Mouse (Mus musculus): ENCODE measurements at regions not wholly inside any gene's neighbourhood (a gene's known extent, or its start where the extent isn't known, plus 50 kb on each side); places are given as distances from the start of the nearest gene placed in this dataset.

DNA sequence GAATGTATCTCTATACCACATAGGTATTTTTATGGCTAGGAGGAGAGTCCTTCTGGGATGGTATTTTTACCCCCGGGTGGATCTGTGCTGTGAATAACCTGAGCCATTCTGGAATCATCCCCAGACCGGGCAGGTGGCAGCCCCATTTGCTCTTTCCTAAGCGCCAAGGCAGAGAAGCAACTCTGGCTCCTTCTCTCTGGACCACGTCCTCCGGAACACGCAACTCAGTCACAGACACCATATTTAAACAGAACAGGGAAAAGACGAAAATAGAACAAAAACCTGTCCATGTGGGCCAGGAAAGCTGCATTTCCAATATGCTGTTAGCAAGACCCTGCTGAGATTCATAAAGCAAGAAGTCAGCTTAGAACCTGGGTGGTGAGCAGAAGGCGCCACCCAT, 389.6 kb downstream of the Bcl11a start:
- DNase-seq (ENCODE audit: low read depth), result no peak
- TF ChIP-seq CTCF (IDR thresholded peaks at IDR 0.05; ENCODE audit: borderline replicate concordance, extremely low read depth, insufficient read depth, insufficient read length) (no peak), POLR2A (IDR thresholded peaks at IDR 0.05; ENCODE audit: borderline replicate concordance, extremely low read depth, insufficient read depth, insufficient read length, poor library complexity, severe bottlenecking) (no peak)

DNA sequence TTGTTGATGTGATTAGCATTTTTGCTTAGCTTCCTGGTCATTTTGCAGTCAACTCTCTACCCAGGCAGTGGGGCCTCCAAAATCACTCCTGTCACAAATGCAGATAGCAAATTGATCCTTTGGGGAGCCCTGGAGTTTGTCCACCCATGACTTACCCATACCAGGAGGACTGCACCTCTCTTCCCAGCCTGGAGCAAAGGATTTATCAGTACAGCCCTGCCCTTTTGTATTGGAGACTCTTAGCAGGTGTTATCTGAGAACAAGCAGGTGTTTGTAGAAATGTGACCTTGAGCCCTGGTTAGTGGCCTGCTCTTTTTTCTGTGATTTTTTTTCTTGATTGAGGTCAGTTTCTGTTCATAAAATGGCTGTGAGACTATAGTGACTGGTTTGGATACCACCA, 392.6 kb downstream of the Bcl11a start:
- no peak for DNase-seq (ENCODE audit: low read depth)
- TF ChIP-seq CTCF (IDR thresholded peaks at IDR 0.05; ENCODE audit: borderline replicate concordance, extremely low read depth, insufficient read depth, insufficient read length), result no peak
- TF ChIP-seq POLR2A (IDR thresholded peaks at IDR 0.05; ENCODE audit: borderline replicate concordance, extremely low read depth, insufficient read depth, insufficient read length, poor library complexity, severe bottlenecking), result no peak

DNA sequence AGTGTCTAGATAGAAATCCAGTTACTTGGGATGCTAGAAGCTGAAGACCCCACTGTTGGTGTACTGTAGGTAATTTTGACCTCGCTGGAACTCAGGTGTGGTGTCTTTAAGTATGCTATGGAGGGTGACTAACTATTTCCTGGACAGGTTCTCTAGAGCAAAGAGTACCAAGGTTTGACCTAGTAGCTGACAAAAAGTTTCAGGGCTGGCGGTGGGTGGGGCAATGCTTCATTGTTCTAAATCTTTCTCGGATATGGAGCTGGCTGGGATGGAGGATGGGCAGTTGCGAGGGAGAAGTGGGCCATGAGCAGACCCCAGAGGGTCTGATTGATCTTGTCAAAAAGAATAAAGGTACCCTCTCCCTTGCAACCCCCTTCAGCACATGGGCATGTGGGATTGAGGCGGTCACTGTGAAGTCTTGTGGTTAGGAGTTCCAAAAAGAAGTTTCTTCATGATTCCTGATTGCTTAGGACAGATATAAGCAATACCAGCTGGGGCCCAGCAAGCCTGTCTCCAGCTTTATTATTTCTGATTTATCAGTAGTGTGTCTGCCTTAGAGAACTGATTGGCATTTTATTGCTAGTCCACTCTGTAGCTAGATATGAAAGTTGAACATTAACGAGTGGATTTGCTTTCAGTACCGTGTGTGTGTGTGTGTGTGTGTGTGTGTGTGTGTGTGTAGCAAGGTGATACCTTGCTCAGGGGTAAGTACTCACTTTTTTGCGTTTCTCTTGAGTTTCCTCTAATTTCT, 394.9 kb downstream of the Bcl11a start:
- TF ChIP-seq POLR2A (IDR thresholded peaks at IDR 0.05; ENCODE audit: borderline replicate concordance, extremely low read depth, insufficient read depth, insufficient read length, poor library complexity, severe bottlenecking) (no peak), CTCF (IDR thresholded peaks at IDR 0.05; ENCODE audit: borderline replicate concordance, extremely low read depth, insufficient read depth, insufficient read length) (no peak)
- no peak for DNase-seq (ENCODE audit: low read depth)

DNA sequence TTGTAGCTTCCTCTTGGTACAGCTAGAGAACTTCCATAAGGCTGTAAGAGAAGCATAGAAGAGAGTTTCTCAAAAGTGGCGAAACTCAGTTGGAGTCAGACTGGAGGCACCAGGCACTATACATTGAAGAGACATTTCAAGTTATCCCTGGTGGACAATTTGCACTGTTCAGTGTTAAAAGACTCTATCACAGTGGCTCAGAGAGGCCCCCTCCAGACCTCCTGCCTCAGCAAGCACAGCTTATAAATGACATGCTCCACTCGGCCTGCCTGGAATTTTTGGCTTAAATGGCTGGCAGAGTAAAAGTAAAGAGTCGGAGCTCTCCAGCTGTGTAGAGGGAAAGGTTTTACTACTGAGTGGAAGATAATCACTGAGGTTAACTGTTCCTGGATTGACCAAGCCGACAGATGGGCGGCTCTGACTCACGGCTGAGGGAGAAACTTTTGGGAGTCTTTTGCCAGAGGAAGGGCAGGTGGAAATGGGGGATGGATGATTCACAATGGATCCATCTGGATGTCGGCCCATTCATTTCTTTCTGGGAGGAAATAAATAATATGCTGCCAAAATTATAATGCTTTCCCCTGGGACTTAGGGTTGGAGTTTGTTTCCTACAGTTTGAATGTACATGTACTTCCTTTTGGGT, 395.6 kb downstream of the Bcl11a start:
- TF ChIP-seq POLR2A (IDR thresholded peaks at IDR 0.05; ENCODE audit: borderline replicate concordance, extremely low read depth, insufficient read depth, insufficient read length, poor library complexity, severe bottlenecking), result no peak
- TF ChIP-seq CTCF (IDR thresholded peaks at IDR 0.05; ENCODE audit: borderline replicate concordance, extremely low read depth, insufficient read depth, insufficient read length), result no peak
- peak; percentile 23 for DNase-seq (ENCODE audit: low read depth)

DNA sequence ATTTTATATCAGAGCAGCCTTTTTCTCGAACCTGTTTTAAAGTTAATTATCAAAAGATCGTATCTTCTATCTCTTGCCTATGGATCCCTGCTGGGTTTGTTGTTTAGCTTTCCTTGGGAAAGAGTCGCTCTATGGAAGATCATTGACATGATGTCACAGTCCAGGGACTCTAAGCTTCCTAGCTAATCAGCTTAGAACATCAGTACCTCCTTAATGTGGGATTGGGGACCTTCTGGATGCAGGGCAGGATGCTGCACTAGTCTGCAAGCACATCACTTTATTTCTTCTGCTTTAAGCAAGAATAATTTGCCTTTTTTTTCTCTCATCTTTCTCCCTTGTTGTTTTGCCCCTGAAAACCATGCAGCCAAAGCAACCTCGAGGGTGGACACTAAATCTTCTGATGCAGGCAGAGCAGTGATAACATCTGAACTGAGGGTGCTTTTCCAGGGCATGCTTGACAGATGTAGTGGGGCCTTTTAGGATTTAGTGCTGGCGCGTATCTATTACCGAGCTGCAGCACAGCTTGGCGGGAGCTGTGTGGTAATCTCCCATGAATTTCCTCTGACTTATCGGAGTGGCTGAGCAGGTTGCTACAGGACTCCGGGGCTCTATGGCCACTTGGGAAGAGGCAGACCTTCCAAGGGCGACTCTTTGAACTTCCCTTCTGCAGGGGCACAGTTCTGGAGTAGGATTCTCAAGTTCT, 425.0 kb downstream of the Bcl11a start:
- peak; percentile 28 for DNase-seq (ENCODE audit: low read depth)

DNA sequence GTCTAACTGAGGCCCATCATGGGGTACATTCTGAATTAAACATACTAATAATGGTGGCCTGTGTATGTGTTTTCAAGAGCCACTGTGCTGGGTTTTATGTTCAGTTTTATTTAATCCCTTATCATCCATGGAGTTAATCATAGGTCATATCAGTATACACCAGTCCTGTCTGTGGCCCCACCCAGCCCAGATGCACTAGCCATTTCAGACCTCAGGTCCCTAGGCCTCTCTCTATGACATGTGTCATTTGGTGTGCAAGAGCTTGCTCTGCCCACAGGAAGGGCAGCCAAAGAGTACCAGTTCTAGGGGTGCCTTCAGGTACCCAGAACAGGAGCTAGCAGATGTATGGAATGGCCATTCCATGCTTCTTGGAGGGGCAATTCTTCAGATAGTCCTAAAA, 437.7 kb downstream of the Bcl11a start:
- TF ChIP-seq CTCF (IDR thresholded peaks at IDR 0.05; ENCODE audit: borderline replicate concordance, extremely low read depth, insufficient read depth, insufficient read length) (no peak), POLR2A (IDR thresholded peaks at IDR 0.05; ENCODE audit: borderline replicate concordance, extremely low read depth, insufficient read depth, insufficient read length, poor library complexity, severe bottlenecking) (no peak)
- no peak for DNase-seq (ENCODE audit: low read depth)

More for the DNA sequence above, 425.0 kb downstream of the Bcl11a start:
- no peak for TF ChIP-seq POLR2A (IDR thresholded peaks at IDR 0.05; ENCODE audit: borderline replicate concordance, extremely low read depth, insufficient read depth, insufficient read length, poor library complexity, severe bottlenecking)
- TF ChIP-seq CTCF (IDR thresholded peaks at IDR 0.05; ENCODE audit: borderline replicate concordance, extremely low read depth, insufficient read depth, insufficient read length), result no peak

DNA sequence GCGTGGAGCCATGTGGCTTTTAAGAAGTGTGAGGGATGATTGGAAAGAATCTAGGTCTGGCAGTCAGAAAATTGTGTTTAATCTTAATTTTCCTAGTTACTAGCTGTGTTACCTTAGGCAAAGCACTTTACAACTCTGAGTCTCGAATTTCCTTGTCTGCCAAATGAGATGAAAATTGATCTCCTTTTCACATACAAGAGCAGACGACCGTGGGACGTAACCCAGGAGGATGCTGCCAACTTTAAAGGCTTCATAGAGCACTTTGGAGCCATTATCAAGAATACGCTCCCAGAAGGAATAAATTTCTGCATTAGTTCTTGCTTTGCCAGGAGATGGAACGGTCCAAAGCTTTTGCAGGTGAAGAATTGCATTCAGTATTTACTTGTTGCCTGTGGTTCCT, 457.6 kb downstream of the Bcl11a start:
- no peak for TF ChIP-seq CTCF (IDR thresholded peaks at IDR 0.05; ENCODE audit: borderline replicate concordance, extremely low read depth, insufficient read depth, insufficient read length)
- no peak for TF ChIP-seq POLR2A (IDR thresholded peaks at IDR 0.05; ENCODE audit: borderline replicate concordance, extremely low read depth, insufficient read depth, insufficient read length, poor library complexity, severe bottlenecking)
- peak; percentile 58 for DNase-seq (ENCODE audit: low read depth)

DNA sequence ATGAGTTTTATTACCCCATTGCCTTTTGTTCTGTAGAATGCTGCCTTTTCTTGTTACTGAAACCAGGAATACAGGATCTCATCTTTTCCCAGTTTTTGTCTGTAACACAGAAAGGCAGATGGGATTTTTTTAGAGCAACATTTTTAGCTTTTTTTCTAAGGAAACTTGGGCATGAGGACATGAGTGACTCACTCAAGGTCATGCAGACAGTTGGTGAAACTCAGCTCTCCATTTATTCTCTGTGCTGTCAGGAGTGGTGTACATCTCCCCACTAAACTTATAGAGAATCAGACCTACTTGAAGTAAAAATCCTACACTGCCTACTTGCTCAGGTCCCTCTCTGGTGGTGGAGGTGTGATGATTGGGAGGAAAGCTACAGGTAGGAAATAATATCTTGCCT, 459.9 kb downstream of the Bcl11a start:
- TF ChIP-seq CTCF (IDR thresholded peaks at IDR 0.05; ENCODE audit: borderline replicate concordance, extremely low read depth, insufficient read depth, insufficient read length) (no peak), POLR2A (IDR thresholded peaks at IDR 0.05; ENCODE audit: borderline replicate concordance, extremely low read depth, insufficient read depth, insufficient read length, poor library complexity, severe bottlenecking) (no peak)
- DNase-seq (ENCODE audit: low read depth), result no peak

DNA sequence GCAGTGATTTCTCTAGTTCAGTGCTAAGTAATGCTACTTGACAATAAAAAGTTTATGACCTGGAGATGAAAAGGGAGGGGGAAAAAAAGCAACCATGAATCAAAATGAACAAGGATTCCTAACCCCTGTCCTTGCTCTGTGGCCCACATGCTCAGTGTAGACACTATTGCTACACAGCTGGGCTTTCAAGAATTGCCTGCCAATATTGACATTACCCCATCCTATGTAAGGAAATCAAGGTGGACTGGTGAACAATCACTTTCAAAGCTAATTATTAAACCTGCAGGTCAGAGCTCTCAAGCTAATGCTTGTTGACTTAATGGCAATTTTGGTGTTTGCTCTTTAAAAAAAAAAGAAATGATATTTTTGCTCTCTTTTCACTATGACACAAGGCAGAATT, 491.8 kb downstream of the Bcl11a start:
- no peak for DNase-seq (ENCODE audit: low read depth)

DNA sequence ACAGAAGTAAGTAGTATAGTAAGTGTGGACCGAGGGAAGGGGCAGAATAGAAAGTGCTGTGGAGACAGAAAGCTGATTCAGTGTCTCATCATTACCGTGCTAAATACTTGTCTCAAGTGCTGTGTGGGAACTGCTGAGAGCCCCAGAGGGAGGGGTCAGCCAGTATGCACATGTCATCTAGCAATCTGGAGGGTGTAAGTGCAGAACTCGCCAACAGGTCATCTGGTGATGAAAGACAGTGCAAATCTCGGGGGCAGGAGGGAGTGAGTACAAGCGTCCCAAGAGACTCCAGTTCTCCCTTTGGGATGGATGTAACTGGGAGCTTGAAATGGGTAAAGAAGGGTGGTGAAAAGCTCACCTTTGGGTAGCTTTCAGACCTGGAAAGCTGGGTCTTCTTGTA, 535.7 kb downstream of the Bcl11a start:
- no peak for DNase-seq (ENCODE audit: low read depth)
- TF ChIP-seq POLR2A (IDR thresholded peaks at IDR 0.05; ENCODE audit: borderline replicate concordance, extremely low read depth, insufficient read depth, insufficient read length, poor library complexity, severe bottlenecking) (no peak), CTCF (IDR thresholded peaks at IDR 0.05; ENCODE audit: borderline replicate concordance, extremely low read depth, insufficient read depth, insufficient read length) (no peak)

More for the DNA sequence above, 491.8 kb downstream of the Bcl11a start:
- no peak for TF ChIP-seq POLR2A (IDR thresholded peaks at IDR 0.05; ENCODE audit: borderline replicate concordance, extremely low read depth, insufficient read depth, insufficient read length, poor library complexity, severe bottlenecking)
- TF ChIP-seq CTCF (IDR thresholded peaks at IDR 0.05; ENCODE audit: borderline replicate concordance, extremely low read depth, insufficient read depth, insufficient read length), result no peak

DNA sequence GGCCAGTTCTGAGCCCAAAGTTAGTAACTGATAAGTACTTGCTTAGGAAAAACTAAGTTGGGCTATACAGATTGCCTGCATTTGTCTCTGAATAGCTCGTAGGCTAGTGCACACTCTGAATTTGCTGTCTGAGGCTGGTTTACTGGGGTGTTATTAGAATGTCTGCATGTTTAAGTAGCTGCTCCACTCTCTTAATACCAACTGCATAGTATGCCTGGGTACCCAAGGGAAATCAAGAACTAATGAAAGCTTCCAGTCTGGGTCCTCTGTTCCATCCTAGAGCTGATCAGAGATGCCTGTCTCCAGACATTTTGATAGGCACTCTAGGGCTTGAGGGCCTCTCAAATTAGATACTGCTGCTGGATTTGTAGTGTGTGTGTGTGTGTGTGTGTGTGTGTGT, 537.6 kb downstream of the Bcl11a start:
- peak; percentile 29 for DNase-seq (ENCODE audit: low read depth)

More for the DNA sequence above, 537.6 kb downstream of the Bcl11a start:
- TF ChIP-seq CTCF (IDR thresholded peaks at IDR 0.05; ENCODE audit: borderline replicate concordance, extremely low read depth, insufficient read depth, insufficient read length) (no peak), POLR2A (IDR thresholded peaks at IDR 0.05; ENCODE audit: borderline replicate concordance, extremely low read depth, insufficient read depth, insufficient read length, poor library complexity, severe bottlenecking) (no peak)

All from brain, embryonic 14.5 days (tissue).